Mouse (Mus musculus): ENCODE data around the gene Slc41a1. TPM values are rescaled to one million over a fixed set of nuclear protein-coding genes. Genes with fewer than 3 reads are reported as not detected.

Gene Slc41a1
- polyA plus RNA-seq, 1 experiment from 2014 or later, result 15.4 TPM

- Histone ChIP-seq H3K4me1 (replicated peaks; ENCODE audit: control insufficient read depth, insufficient read depth, low read length) (peaks cover 3% of the 10 kb centered on the region), H3K9me3 (ENCODE audit: control insufficient read depth, low read length) (no peaks in the 10 kb centered on the region), H3K36me3 (ENCODE audit: control insufficient read depth, insufficient read depth) (no peaks in the 10 kb centered on the region), H3K4me2 (ENCODE audit: low read length) (peak within 1 kb of the TSS; percentile 89), H3K4me3 (replicated peaks; ENCODE audit: low read length) (peak within 1 kb of the TSS; percentile 63), H3K27me3 (replicated peaks; ENCODE audit: control insufficient read depth, insufficient read depth, low read length) (no peaks in the 10 kb centered on the region), H3K9ac (replicated peaks; ENCODE audit: low read depth, low read length) (peak within 1 kb of the TSS; percentile 61), H3K27ac (ENCODE audit: low read length) (no peak within 1 kb of the TSS)
- ATAC-seq, result peak; percentile 98
- WGBS, result 1% methylated on average over 46 of the region's 46 CpGs
Observed at GRCm38 (mm10) chr1:131867093-131867945, 40.0 kb downstream of the Slc41a1 start, which contains the start of gene Rab29. Rab29 (plus strand) TSS chr1:131867224.

GRCm38 (mm10) chr1:131867946-131868290 is 40.6 kb downstream of the Slc41a1 start:
- WGBS, result 29% methylated on average over 10 of the region's 10 CpGs
- Histone ChIP-seq H3K9me3 (ENCODE audit: control insufficient read depth, low read length) (no peaks in the 10 kb centered on the region), H3K27me3 (replicated peaks; ENCODE audit: control insufficient read depth, insufficient read depth, low read length) (no peaks in the 10 kb centered on the region), H3K4me3 (replicated peaks; ENCODE audit: low read length) (peak overlapping the region; percentile 63), H3K36me3 (ENCODE audit: control insufficient read depth, insufficient read depth) (no peaks in the 10 kb centered on the region), H3K4me2 (ENCODE audit: low read length) (peak overlapping the region; percentile 89), H3K27ac (ENCODE audit: low read length) (no peak overlapping the region), H3K4me1 (replicated peaks; ENCODE audit: control insufficient read depth, insufficient read depth, low read length) (peaks cover 3% of the 10 kb centered on the region), H3K9ac (replicated peaks; ENCODE audit: low read depth, low read length) (peak overlapping the region; percentile 61; the same call in 1 of the 2 replicates)
- no peak for ATAC-seq

- no peak for ATAC-seq
- Histone ChIP-seq H3K4me2 (ENCODE audit: low read length) (no peak overlapping the region), H3K27me3 (replicated peaks; ENCODE audit: control insufficient read depth, insufficient read depth, low read length) (no peaks in the 10 kb centered on the region), H3K9me3 (ENCODE audit: control insufficient read depth, low read length) (no peaks in the 10 kb centered on the region), H3K4me1 (replicated peaks; ENCODE audit: control insufficient read depth, insufficient read depth, low read length) (peaks cover 3% of the 10 kb centered on the region), H3K4me3 (replicated peaks; ENCODE audit: low read length) (no peak overlapping the region), H3K27ac (ENCODE audit: low read length) (no peak overlapping the region), H3K36me3 (ENCODE audit: control insufficient read depth, insufficient read depth) (no peaks in the 10 kb centered on the region), H3K9ac (replicated peaks; ENCODE audit: low read depth, low read length) (no peak overlapping the region)
- 84% methylated on average over 2 of the region's 2 CpGs for WGBS
Observed at GRCm38 (mm10) chr1:131869561-131869960, 42.3 kb downstream of the Slc41a1 start.

GRCm38 (mm10) chr1:131872856-131873255 is 45.6 kb downstream of the Slc41a1 start:
- ATAC-seq, result no peak
- H3K36me3 ChIP-seq (ENCODE audit: control insufficient read depth, insufficient read depth), result no peaks in the 10 kb centered on the region
- WGBS, result 68% methylated on average over 1 of the region's 1 CpGs

GRCm38 (mm10) chr1:131879816-131880215 is 52.5 kb downstream of the Slc41a1 start:
- ATAC-seq, result no peak
- Histone ChIP-seq H3K9ac (replicated peaks; ENCODE audit: low read depth, low read length) (no peak overlapping the region), H3K4me2 (ENCODE audit: low read length) (no peak overlapping the region), H3K9me3 (ENCODE audit: control insufficient read depth, low read length) (no peaks in the 10 kb centered on the region), H3K4me3 (replicated peaks; ENCODE audit: low read length) (no peak overlapping the region), H3K36me3 (ENCODE audit: control insufficient read depth, insufficient read depth) (no peaks in the 10 kb centered on the region), H3K27me3 (replicated peaks; ENCODE audit: control insufficient read depth, insufficient read depth, low read length) (no peaks in the 10 kb centered on the region), H3K4me1 (replicated peaks; ENCODE audit: control insufficient read depth, insufficient read depth, low read length) (no peaks in the 10 kb centered on the region), H3K27ac (ENCODE audit: low read length) (no peak overlapping the region)
- WGBS, result 81% methylated on average over 2 of the region's 2 CpGs

More at GRCm38 (mm10) chr1:131872856-131873255, 45.6 kb downstream of the Slc41a1 start:
- Histone ChIP-seq H3K27ac (ENCODE audit: low read length) (no peak overlapping the region), H3K4me3 (replicated peaks; ENCODE audit: low read length) (no peak overlapping the region), H3K27me3 (replicated peaks; ENCODE audit: control insufficient read depth, insufficient read depth, low read length) (no peaks in the 10 kb centered on the region), H3K9me3 (ENCODE audit: control insufficient read depth, low read length) (no peaks in the 10 kb centered on the region), H3K4me2 (ENCODE audit: low read length) (no peak overlapping the region), H3K4me1 (replicated peaks; ENCODE audit: control insufficient read depth, insufficient read depth, low read length) (no peaks in the 10 kb centered on the region; the same call in 1 of the 2 replicates), H3K9ac (replicated peaks; ENCODE audit: low read depth, low read length) (no peak overlapping the region)

GRCm38 (mm10) chr1:131882787-131883186 is 55.5 kb downstream of the Slc41a1 start:
- Histone ChIP-seq H3K4me2 (ENCODE audit: low read length) (no peak overlapping the region), H3K9ac (replicated peaks; ENCODE audit: low read depth, low read length) (no peak overlapping the region), H3K27ac (ENCODE audit: low read length) (no peak overlapping the region), H3K9me3 (ENCODE audit: control insufficient read depth, low read length) (no peaks in the 10 kb centered on the region), H3K27me3 (replicated peaks; ENCODE audit: control insufficient read depth, insufficient read depth, low read length) (no peaks in the 10 kb centered on the region), H3K4me3 (replicated peaks; ENCODE audit: low read length) (no peak overlapping the region), H3K4me1 (replicated peaks; ENCODE audit: control insufficient read depth, insufficient read depth, low read length) (peaks cover 3% of the 10 kb centered on the region), H3K36me3 (ENCODE audit: control insufficient read depth, insufficient read depth) (no peaks in the 10 kb centered on the region)
- ATAC-seq, result no peak
- WGBS, result 63% methylated on average over 2 of the region's 2 CpGs

- Histone ChIP-seq H3K9ac (replicated peaks; ENCODE audit: low read depth, low read length) (no peak overlapping the region), H3K27me3 (replicated peaks; ENCODE audit: control insufficient read depth, insufficient read depth, low read length) (no peaks in the 10 kb centered on the region), H3K4me1 (replicated peaks; ENCODE audit: control insufficient read depth, insufficient read depth, low read length) (peaks cover 3% of the 10 kb centered on the region), H3K4me3 (replicated peaks; ENCODE audit: low read length) (no peak overlapping the region), H3K4me2 (ENCODE audit: low read length) (no peak overlapping the region), H3K36me3 (ENCODE audit: control insufficient read depth, insufficient read depth) (no peaks in the 10 kb centered on the region), H3K27ac (ENCODE audit: low read length) (peak overlapping the region; percentile 62), H3K9me3 (ENCODE audit: control insufficient read depth, low read length) (no peaks in the 10 kb centered on the region)
- ATAC-seq, result peak; percentile 64; the same call in 1 of the 2 replicates
- WGBS, result 32% methylated on average over 2 of the region's 2 CpGs
Observed at GRCm38 (mm10) chr1:131886173-131886572, 58.9 kb downstream of the Slc41a1 start.

- peak; percentile 52; the same call in 1 of the 2 replicates for ATAC-seq
- no peaks in the 10 kb centered on the region for H3K27me3 ChIP-seq (replicated peaks; ENCODE audit: control insufficient read depth, insufficient read depth, low read length)
- H3K9me3 ChIP-seq (ENCODE audit: control insufficient read depth, low read length), result no peaks in the 10 kb centered on the region
- H3K27ac ChIP-seq (ENCODE audit: low read length), result peak overlapping the region; percentile 62
- peaks cover 3% of the 10 kb centered on the region for H3K4me1 ChIP-seq (replicated peaks; ENCODE audit: control insufficient read depth, insufficient read depth, low read length)
- H3K36me3 ChIP-seq (ENCODE audit: control insufficient read depth, insufficient read depth), result no peaks in the 10 kb centered on the region
- no peak overlapping the region for H3K4me3 ChIP-seq (replicated peaks; ENCODE audit: low read length)
- WGBS, result 58% methylated on average over 3 of the region's 3 CpGs
- H3K9ac ChIP-seq (replicated peaks; ENCODE audit: low read depth, low read length), result no peak overlapping the region
- H3K4me2 ChIP-seq (ENCODE audit: low read length), result no peak overlapping the region
Observed at GRCm38 (mm10) chr1:131886641-131887040, 59.3 kb downstream of the Slc41a1 start.

- Histone ChIP-seq H3K27me3 (replicated peaks; ENCODE audit: control insufficient read depth, insufficient read depth, low read length) (no peaks in the 10 kb centered on the region), H3K4me3 (replicated peaks; ENCODE audit: low read length) (no peak overlapping the region), H3K4me1 (replicated peaks; ENCODE audit: control insufficient read depth, insufficient read depth, low read length) (peaks cover 3% of the 10 kb centered on the region), H3K27ac (ENCODE audit: low read length) (no peak overlapping the region), H3K36me3 (ENCODE audit: control insufficient read depth, insufficient read depth) (no peaks in the 10 kb centered on the region), H3K4me2 (ENCODE audit: low read length) (no peak overlapping the region), H3K9ac (replicated peaks; ENCODE audit: low read depth, low read length) (no peak overlapping the region), H3K9me3 (ENCODE audit: control insufficient read depth, low read length) (no peaks in the 10 kb centered on the region)
- ATAC-seq, result no peak
- WGBS, result 83% methylated on average over 6 of the region's 6 CpGs
Observed at GRCm38 (mm10) chr1:131890043-131890658, 62.9 kb downstream of the Slc41a1 start.

Measured in forebrain, embryonic 16.5 days (tissue).